Mouse (Mus musculus) spleen, adult 18-20 months (tissue): ENCODE results near the gene Gng3.
"Not testable (repeated sequence)": the region's sequence is repeated elsewhere in the genome, so short reads cannot be mapped to it uniquely, and the experiment has no call there.

Experiments
- DNase-seq, 2 experiments: peaks; one replicate each; pipeline ENCODE4 v3.0.0; 2022; ENCODE audit warnings: mixed read lengths in 2 of 2

Gng3 gene

GRCm38 (mm10) chr19:8839103-8839907, at the start of gene Gng3:
Gng3 (minus strand) TSS chr19:8839194.
- DNase-seq = no peak

GRCm38 (mm10) chr19:8887585-8888463, 48.8 kb upstream of the Gng3 start:
- DNase-seq = no peak

DNA sequence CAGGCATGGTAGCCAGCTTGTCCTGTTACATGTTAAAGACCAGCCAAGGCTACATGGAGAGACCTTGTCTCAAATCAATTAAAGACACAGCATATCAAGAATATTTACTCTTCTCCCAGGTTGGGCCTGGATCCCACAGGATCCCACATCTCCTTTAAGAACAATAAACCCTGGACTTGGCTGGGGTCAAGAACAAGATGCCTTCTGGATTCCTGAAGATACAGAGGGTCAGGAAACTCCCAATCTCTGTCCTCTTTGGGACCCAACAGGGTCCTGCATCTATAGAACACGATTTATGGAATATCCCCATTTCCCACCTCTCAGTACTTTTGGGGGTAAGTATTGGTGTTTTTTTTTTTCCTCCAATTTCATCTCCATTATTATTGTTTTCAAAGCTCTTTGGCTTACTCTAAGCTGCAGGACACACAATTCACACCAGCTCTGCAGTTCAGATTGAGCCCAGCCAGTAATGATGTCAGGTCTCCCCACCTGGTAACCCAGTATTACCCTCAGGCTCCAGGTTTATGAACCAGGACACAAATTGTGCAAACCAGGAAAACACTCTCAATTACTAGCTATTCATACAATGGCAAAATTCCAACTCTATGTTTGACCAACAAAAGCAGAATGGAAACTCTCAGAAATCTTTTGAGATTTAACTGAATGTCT, 48.1 kb upstream of the Gng3 start:
- no peak for DNase-seq

- DNase-seq = no peak
Observed at GRCm38 (mm10) chr19:8883616-8884015, 44.6 kb upstream of the Gng3 start, which contains the start of the genes Lbhd1 and Gm49403. Lbhd1 (plus strand) TSS chr19:8883732. Gm49403 (plus strand) TSS chr19:8883930.

DNA sequence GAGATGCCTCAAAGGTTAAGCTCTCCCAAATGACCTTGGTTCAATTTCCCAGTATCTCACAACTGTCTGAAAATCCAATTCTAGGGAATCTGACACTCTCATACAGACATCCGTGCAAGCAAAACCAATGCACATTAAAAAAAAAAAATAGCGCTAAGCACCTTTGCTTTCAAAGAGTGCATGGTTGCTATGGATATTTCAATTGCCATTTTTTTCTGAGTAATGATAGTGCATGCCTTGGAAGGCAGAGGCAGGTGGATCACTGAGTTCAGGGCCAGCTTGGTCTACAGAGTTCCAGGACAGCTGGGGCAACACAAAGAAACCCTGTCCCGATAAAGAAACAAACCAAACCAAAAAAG, 42.0 kb upstream of the Gng3 start:
- no peak for DNase-seq

GRCm38 (mm10) chr19:8880311-8881033, 41.5 kb upstream of the Gng3 start, which contains the start of gene Uqcc3:
Uqcc3 (minus strand) TSS chr19:8880923.
- peak; percentile 80 to 88 for DNase-seq

- DNase-seq = no peak
Observed at GRCm38 (mm10) chr19:8875031-8875430, 36.0 kb upstream of the Gng3 start.

DNA sequence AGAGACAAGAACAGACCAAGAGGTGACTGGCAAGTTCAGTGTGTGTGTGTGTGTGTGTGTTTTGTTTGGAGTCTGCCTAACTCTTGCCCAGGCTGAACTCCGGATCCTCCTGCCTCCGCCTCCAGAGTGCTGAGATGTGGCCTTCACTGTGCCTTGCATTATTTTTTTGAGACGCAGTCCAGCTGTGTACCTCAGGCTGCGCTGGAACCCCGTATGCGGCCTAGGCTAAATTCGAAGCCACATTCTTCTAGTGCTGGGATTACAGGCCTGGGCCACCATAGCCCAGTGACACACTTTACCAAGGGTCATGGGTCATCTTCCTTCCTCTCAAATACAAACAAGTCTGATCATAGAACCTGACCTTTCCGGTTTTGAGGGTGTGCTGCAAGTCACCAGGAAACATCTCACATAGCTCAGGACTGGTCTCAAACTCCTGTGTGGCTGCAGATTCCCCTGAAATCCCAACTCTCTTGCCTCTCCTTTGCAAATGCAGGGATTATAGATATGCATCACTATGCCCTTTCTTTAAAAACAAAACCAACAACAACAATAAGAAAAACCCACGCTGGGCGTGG, 33.4 kb upstream of the Gng3 start:
- no peak for DNase-seq

GRCm38 (mm10) chr19:8871267-8872186, 32.5 kb upstream of the Gng3 start, which contains the start of gene Ubxn1:
Ubxn1 (plus strand) TSS chr19:8871496.
- DNase-seq = peak; percentile 92 to 93

DNA sequence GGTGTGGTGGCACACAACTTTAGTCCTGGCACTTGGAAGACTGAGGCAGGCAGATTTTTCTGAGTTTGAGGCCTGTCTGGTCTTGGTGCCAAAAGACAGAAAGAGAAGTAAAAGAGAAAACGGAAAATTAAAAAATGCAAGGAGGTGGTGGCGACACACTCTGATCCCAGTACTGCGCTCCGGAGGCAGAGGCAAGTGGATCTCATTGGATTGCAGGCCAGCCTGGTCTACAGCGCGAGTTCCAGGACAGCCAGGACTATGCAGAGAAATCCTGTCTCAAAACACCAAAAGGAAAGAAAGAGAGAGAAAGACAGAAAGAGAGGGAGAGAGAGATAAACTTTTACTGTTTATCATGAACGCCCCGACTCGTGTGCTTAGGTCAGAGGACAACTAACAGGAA, 31.8 kb upstream of the Gng3 start:
- DNase-seq = no peak

GRCm38 (mm10) chr19:8870381-8870780, 31.4 kb upstream of the Gng3 start:
- DNase-seq = not testable (repeated sequence)

- no peak for DNase-seq
Observed at GRCm38 (mm10) chr19:8864265-8864664, 25.3 kb upstream of the Gng3 start.

- peak in 1 of 2 experiments; percentile 52 for DNase-seq
Observed at GRCm38 (mm10) chr19:8859018-8859417, 20.0 kb upstream of the Gng3 start.

DNA sequence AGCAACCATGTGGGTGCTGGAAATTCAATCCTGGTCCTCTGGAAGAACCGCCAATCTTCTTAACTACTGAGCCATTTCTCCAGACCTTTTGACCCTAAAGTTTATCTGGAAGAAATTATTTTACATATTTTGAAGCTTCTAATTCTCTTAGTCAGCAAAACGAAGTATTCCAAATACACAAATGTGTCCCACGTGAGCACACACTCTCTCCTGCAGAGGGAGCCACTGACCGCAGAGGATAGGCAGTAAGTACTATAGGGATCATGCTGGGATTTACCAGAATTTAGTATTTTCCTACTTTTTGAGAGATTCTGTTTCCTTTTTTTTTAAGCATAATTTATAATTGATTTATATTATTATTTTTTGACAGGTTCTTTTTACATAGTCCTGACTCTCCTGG, 18.7 kb upstream of the Gng3 start:
- peak in 1 of 2 experiments; percentile 32 for DNase-seq

DNA sequence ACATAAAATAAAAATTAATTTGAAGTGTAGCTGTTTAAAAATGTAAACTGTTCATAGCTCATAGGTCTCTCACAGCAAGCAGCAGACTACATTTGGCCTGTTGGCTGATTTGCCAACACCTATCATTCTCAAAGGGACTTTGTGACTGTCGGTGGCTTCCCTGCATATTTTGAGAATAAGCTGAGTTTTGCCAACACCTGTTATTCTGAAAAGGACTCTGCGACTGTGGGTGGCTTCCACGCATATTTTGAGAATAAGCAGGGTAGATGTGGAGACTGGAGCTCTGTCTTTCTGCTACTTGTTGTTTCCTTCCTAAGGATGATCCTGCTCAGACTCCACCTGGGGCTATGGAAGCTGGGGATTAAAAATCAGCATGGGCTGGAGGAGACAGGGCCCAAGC, 14.1 kb upstream of the Gng3 start:
- no peak for DNase-seq

DNA sequence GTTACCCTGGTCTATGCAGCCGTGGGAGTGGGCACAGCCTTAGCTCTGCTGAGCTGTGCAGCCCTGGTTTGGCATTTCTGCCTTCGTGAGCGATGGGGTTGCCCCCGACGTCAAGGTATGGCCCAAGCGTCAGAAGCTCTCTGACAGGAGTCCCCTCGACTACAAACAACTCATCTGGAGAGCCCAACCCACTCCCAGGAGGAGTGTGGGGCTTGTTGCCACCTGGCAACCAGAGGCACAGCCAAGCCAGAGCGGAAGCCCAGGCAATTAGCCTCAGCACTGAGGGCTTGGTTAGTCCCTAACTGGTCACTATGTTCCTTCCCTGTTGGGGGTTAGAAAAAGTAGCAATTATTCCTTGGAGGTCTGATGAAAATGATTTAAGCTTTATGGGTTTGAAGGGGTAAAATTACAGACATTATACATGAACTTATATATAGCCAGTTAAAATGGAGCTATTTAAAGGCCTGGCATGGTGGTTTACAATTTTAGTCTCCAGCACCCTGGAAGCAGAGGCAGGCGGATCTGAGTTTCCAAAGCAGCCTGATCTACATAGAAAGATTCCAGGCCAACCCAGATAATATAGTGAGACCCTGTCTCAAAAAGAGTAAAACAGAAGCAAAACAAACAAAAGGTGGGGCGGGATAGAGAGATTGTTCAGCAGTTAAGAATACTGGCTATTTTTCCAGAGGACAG, 13.4 kb upstream of the Gng3 start:
- DNase-seq = no peak

DNA sequence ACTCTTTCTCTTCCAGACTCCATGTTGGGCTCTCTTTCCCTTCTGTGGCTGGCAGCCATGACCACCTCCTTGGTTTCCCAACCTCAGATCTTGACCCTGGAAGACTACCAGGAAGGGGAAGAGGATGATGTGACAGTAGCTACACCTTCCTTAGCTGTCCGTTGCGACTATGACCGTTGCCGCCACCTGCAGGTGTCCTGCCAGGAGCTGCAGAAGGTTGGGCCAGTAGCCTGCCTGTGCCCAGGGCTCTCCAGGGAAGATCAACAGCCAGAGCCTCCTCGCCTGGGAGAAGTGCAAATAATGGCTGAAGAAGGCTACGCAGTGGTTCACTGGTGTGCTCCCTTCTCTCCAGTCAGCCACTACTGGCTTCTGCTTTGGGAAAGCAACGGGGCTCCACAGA, 12.6 kb upstream of the Gng3 start:
- DNase-seq = no peak

- no peak for DNase-seq
Observed at GRCm38 (mm10) chr19:8850402-8850901, 11.5 kb upstream of the Gng3 start, which contains the start of gene Lrrn4cl. Lrrn4cl (plus strand) TSS chr19:8850768.

DNA sequence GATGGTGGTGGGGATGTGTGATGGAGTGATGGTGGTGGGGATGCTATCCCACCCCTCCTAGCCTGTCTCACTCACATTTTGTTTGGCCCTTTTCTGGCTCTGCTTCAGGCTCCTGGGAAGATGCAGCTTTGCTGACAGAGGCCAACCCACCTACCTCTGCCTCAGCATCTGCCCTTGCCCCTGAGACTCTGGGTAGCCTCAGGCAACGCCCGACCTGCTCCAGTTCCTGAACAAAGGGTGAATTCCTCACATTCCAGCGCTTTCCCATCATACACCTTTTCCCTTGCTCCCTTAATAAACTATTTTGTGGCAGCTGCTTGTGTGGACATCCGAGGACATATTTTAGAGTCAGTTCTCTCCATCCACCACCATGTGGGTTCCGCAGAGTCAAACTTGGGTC, 9.4 kb upstream of the Gng3 start:
- DNase-seq = no peak
